Mouse (Mus musculus) layer of hippocampus, adult 18-20 months (tissue): ENCODE data around the gene Rps6kc1. TPM values are rescaled to one million over a fixed set of nuclear protein-coding genes. Genes with fewer than 3 reads are reported as not detected.

Experiments used
- DNase-seq, 2 experiments: peaks; one replicate each; pipeline ENCODE4 v3.0.0; 2022; ENCODE audit warnings: low spot score in 2 of 2
- total RNA-seq, 2 experiments: library from RNA; stranded (reverse); gene quantifications; 2 replicates each; pipeline ENCODE4 v1.2.3; 2021

Gene Rps6kc1
- total RNA-seq, 2 experiments from 2014 or later: 90.7 to 94.1 TPM

DNA sequence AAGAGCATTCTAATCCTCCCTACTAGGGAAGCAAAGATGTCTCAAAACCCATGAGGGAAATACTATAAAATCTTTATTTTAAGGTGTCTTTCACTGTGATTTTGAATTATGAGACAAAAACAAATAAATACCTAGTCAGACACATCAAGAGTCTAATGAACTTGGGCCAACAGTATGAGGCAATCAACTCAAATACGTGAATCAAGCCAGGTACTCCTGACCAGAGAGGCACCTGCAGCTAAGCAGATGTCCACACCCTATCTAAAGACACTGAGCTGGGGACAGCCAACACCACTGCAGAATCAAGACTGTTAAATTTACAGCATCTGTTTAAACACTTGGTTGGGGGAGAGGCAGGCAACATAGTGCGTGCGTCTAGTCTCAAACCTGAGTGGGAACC is 7.4 kb downstream of the Rps6kc1 start:
- DNase-seq: no peak

DNA sequence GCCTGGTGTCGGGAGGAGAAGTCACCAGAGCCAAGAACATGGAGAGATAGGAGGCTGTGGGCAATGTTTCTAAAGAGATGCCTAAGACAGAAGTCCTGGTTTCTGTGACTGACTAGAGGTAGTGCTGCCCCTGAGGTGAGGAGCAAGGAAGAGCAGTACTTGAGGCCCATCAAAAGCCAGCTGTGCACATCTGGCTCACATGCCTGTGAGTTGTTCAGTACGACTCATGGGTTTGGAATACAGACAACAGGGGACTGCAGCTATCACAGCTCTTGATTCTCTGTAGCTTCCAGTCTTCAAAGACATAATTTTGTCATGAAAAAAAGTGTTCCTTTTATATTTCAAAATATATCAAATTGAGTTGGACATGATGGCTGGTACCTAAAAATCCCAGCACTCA is 10.5 kb downstream of the Rps6kc1 start:
- DNase-seq: no peak

DNA sequence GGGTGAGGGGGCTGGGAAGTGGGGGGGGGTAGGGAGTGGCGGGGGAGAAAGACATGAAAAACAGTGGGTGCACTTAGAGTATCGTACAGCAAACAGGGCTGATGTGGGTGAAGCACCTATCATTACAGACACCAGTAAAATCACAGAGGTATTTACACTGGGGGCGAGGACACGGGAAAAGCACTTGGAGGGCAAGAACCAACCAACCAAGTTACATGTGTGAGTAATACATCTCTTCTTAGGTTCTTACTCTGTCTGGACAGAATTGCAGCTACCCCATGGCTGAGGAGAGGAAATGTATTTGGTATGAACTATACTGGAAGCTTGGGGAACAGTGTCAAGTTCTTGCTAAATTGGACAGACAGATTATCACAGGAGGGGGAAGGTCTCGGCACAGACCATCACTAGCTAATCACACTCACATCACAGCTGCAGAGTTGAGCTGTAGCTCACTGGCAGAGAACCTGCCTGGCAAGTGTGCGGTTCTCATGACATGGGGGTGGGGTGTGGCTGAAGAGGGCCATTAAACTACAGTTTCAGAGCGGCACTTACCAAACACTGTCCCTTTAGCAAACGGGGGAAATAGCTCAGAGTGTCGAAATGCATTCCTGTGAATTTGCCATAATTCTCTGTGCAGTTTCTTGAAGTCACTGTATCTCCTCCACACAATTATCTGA is 12.5 kb downstream of the Rps6kc1 start:
- no peak for DNase-seq

DNA sequence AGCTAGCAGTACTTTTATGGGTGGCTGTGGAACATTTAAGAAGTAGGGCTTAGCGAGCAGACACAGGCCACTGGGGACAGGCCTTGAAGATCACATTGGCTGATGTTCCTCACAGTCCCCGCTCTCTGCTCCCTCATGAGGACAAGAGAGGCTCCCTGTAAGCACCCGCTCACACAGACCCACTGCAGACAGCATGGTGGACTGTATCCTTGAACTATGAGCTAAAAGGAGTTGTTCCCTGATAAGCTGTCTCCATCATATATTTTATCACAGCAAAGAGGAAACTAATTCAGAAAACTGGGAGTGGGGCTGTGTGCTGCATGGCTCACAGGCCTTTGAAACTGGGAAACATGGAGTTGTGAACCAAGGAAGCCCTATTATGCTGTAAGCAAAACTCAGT is 13.4 kb downstream of the Rps6kc1 start:
- no peak for DNase-seq

DNA sequence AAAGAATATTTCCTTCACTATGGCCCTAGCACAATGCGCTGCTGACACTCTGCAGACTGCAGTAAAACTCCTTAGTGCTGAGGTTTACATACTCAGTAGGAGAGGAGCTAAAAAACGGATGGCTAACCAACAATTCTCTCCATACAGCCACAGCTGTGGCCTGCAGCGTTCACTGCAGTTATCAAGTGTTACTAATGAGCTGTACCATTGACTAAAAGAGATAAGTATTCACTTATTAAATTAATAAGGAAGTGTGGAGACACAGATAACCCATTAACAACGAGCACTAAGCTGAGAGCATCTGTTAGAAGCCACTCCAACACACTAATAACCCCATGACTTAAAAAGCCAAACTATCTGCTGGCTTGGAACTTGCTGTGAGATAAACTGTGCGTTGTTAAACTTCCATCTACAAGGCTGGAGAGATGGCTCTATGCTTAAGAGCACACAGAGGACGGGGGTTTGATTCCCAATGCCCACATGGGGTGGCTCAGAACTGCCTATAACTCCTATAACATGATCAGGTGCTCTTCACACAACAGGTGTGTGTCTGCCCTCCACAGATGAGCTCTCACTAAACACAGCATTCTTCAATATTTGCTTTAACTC is 17.9 kb downstream of the Rps6kc1 start:
- DNase-seq: no peak

DNA sequence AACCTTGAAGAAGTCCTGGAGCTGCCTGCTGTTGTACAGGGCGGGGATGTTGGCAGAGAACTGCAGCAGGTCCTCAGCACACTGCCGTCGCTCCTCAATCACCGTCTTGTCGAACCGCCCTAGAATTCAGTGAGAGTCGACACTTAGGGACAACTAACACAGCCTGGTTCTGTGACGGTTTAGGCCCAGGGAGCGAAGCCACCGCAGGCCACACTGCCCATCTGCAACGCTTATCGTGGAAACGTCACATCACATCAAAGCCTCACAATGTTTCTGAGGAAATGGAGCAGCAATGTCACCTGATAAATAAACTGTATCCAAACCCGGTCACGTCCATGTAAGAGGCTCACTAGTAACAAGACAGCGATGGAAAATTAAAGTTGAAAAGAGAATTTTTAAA is 22.9 kb downstream of the Rps6kc1 start:
- no peak for DNase-seq

DNA sequence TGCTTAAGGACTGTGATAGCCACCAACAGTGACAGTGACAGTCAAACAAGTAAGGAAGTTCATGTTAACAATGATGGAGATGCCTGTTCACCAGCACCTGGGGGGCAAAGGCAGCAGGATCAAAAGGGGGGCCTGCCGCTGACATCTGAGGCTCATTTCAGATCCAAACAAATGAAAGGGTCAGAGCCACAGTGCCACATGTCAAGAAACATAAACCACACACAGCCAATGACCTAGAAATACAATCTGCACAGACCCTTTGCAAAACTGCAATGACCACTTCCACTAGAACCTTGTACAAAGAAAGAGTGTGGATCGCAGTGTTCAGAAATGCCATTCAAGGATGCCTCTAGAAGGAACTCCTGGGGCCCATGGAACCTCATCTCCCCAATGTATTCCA is 23.5 kb downstream of the Rps6kc1 start:
- DNase-seq: no peak

DNA sequence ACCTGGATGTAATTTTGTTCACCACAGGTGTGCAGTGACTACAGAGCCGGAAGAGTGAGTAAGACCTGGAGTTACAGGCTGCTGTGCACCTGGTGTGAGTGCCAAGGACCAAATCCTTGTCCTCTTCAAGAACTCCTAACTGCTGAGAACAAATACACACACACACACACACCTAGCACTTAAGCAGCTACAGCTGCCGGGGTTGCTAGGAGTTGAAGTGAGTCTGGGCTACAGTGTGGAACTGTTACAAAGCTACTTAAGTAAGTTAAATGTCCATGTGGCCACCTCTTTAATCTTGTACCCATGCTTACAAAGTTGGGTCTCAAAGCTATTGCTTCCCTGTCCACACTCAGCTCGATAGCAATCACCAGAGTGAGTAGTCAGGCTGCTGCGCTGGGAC is 25.6 kb downstream of the Rps6kc1 start:
- DNase-seq: no peak

DNA sequence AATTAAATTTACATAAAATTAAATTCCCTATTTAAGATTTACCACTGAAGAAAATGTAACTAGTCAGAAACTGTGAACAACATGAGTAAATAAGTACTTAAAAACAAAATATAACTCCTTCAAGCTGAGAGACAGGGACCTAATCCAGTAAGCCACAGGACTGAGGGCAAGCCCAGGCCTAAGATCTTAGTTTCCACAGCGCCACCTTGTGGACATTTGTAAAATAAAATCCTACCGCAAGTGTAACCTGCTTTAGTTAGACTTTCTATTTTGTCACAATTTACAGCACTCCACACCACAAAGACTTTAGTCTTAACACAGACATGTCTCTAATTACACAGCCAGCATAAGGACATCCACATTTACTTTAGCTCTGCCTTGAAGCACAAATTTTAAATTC is 30.1 kb downstream of the Rps6kc1 start:
- peak; percentile 16 to 74 for DNase-seq

DNA sequence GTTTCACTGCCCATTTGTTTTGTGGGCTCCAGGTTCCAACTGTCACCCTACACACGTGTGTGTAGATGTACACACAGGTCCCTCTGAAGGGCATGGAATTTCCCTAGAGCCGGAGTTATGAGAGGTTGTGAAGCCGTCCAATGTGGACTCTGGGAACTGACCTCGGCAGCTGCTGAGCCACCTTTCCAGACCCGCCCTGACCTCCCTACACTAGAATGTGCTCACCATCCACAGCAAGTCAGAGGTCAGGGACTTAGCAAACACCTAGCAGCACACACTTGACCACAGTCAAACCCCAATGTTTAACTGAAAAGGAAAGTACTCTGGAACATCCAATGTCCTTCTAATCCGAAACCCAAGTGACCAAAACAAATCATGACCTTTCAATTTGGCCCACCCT is 30.9 kb downstream of the Rps6kc1 start:
- DNase-seq: no peak

DNA sequence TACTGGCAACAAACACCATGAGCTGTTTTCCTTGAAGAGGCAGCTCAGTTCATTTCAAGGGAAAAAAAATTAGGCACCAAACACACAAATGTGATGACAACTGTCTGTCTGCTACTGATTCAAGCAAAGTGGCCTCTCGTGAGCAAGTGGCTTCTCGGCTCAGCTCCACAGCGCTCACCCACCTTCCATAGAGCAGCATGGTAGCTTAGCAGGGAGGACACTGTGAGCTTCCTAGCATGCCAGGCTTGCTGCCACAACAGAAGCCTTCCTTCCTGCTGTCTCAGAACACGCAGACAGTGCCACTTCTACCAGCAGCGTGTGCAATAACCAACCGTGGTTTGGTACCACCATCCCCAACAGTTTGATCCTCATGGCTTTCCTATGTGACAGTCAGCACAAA is 35.8 kb downstream of the Rps6kc1 start:
- peak; percentile 58 to 82 for DNase-seq

DNA sequence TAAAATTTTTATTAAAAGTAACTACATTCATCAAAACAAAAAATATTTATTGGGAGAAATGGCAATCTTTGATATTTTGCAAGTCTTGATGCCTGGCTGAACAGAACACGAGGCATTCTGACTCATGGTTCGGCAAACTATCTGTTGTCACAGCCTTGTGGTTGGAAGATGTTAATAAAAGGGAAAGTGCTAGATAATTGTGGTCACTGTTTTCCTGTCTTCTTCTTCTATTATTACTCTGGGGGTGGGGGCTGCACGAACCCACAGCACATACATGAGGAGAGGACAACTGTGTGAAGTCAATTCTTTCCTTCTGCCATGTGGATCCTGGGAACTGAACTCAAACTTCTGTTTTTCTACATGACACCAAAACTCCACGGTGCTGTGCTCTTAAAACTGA is 36.5 kb downstream of the Rps6kc1 start:
- DNase-seq: no peak

DNA sequence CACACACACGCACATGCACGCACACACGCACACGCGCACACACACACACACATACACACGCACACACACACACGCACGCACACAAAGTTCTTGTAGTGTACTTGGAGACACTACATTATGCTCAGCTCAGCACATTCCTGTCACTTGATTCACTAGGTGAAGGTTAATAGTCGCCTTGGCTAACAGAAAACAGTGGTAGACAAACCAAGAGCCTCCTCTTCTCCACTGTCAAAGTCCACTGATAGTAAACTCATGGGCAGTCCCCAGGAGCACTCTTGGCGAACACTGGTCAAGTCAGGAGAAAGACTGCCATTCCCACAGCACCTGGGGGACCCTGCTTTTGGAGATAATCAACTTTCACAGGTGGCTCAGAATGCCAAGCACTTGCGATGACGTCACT is 40.5 kb downstream of the Rps6kc1 start:
- no peak for DNase-seq

DNA sequence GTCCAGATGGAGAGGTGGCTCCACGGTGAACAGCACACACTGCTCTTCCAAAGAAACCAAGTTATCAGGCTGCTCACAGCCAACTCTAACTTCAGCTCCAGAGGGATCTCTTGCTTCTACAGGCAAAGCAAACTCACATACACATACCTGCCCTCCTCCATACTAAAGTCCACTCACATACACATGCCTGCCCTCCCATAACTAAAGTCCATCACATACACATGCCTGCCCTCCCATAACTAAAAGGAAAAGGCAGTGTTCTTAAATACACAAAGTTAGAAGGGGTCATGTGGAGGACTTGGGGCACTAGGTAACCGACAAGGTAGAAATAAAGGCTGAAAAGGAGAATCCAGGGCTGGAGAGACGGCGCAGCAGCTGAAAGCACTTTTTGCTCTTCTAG is 41.6 kb downstream of the Rps6kc1 start:
- DNase-seq: no peak

DNA sequence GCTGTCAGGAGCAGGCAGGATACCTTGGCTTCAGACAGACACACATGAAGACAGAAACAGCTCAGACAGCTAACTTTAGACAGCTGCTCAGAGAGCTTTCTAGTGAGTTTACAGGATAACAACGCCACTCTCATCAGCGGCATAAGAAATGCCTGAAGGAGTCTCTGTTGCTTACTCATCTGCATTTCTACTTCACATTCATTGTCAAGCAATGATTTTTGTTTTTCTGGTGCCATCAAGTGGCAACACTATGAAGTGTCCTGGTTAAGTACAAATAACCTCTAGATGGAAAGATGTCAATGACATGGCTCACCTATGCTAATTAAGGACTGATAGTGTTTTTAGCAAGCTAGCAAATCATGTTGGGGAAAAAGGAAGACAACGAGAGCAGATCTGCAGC is 42.8 kb downstream of the Rps6kc1 start:
- peak in 1 of 2 experiments; percentile 66 for DNase-seq

DNA sequence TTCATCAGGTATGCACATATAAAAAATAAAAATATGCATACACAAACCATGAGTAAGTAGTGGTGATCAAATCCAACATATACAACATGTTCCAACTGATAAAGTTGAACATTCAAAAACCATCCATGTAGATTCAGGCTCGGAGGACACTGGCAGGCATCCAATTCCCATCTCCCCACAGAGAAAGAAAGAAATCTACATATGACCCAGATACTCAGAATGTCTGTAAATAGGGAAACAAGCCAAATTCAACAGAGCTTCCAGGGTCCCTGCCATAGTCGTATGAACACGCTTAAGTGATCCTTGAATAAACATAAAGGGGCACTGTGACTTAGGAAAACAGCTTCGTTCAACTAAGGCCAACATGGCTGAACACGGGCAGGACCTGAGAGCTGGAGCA is 49.9 kb downstream of the Rps6kc1 start:
- DNase-seq: no peak

DNA sequence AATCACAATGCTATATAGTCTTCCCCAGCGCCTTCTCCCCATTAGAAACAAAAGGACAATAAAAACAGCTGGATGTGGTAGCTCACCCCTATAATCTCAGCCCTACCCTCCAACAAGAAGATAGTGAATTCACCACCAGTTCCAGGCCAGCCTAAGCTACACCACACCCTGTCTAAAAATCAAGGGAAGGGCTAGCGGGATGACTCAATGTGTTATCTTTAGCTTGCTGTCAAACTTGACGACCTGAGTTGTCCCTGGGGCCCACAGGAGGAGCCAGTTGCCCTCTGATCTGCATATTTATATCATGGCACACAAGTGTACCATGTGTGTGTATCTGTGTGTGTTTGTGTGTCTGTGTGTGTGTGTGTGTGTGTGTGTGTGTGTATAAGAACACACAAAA is 57.1 kb downstream of the Rps6kc1 start:
- DNase-seq: no peak

DNA sequence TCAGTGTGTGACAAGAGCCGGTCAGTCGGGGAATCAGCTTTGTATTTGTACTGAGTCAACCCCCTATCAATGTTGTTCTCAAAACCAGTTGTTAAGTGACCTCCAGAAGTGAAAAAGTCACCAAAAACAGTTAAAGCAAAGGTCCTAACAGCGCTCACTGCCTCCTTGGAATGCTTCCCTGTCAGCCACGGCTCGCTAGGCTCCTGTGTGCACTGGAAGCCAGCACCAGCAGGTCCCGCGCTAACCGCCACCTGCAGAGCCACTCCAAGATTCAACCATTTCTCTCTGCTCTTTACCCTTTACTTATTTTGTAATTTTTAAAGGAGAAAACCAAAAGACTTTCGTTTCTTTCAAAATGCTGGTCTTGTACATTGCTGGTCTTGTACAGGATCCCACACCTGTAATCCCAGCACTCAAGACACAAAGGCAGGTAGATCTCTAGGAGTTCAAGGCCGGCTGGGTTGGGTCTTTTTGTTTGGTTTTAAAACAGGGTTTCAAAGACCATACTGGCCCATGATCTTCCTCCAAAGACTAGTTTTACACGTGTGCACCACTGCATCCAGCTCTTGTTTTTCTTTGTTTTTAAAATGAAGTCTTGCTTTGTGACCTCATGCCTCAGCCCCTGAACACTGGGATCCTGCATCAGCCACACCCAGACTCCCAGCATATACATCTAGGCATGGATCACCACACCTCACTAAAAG is 62.3 kb downstream of the Rps6kc1 start:
- no peak for DNase-seq

DNA sequence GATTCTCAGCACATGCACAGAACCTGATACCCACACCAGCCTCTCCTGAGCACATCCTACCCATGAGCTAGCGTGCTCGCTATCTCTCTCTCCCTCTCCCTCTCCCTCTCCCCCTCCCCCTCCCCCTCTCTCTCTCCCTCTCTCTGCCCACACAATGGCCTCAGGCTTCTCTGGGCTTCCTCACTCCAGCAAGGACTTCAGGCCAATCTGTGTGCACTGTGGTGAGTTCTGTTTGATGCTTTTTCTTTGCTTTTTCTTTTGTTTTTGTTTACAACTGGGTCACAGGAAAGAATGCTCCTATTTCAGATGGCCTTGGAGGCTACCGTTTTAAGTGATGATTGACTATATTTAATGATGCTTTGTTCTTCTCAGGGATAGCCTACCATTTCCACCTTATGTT is 62.9 kb downstream of the Rps6kc1 start:
- no peak for DNase-seq

DNA sequence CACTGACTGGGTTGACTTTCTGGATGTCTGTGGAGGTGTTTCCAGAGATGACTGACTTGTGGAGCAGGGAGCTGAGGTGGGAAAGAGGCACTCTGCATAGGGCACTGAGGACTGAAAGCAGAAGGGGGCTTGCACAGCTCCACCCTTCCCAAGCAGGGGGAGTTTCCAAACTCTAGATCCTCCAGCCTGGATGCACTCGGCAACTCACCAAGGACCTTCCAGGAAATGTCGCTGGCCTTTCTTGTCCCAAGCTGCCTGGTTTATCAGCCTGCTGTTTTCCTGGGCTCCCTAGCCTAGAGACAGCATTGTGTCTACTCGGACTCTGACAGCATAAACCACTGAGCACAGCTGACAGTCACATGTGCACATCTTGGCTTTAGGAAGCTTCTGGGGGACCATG is 64.6 kb downstream of the Rps6kc1 start:
- DNase-seq: no peak

DNA sequence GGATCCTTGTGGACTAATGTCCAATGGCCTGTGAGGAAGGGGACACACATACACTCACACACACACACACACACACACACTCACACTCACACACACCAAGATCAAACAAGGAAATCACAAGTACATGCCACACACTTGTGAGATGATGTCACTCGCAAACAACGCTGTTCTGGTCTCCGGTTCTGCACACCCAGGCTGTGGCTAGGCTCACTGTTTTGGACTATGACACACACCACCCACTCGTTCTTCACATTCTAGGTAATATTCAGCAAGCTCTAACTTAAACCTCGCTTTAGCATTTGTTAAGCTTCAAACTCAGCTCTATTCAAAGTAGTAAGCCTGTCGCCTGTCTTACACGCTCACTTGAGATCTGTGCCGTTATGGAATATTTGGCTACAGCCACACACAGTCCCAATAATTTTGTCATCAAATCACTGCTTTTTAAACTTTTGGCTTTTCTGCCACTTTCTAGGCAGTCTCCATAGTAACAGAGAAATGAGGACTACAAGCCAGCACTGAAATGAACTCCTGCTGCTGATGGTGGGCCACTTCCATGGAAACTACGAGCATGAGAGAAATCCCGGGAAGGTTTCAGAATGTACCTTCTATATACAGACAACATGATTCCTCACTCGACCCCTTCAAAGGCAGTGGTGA is 65.4 kb downstream of the Rps6kc1 start:
- DNase-seq: peak; percentile 32 to 66

DNA sequence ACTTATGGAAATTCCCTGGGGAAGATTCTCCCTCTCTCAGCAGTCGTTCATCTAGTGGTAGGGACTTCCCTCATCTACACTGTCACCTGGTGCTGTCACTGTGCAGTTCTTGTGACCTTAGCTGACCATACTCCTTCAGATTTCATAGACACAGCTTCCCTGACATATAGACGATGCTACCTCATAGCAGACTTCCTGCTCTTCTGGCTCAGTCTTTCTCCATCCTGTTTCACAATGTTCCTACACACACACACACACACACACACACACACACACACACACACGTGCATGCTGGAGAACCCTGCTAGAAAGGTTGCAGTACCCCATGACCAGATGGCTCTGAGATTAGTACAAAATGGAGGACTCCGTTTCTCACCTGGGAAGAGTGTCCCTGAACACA is 66.2 kb downstream of the Rps6kc1 start:
- DNase-seq: no peak
